Mouse (Mus musculus) spleen, adult 2 months (tissue): Measurements from ENCODE around the gene Irs2. TPM values are rescaled to one million over a fixed set of nuclear protein-coding genes. Genes with fewer than 3 reads are reported as not detected.

Experiments used
- DNase-seq, 2 experiments: peaks; one replicate each; pipeline versions ENCODE4 v3.0.0 to v3.0.0-alpha.2; 2012 to 2021; ENCODE audit warnings: low spot score in 2 of 2, low read depth in 1 of 2
- H3K27ac ChIP-seq: fragments of 200-500 bp; 2 replicates; pipeline ENCODE4 v1.5.1; 2012; ENCODE audit warnings: low read length, inconsistent platforms; ENCODE audit not compliant: insufficient read depth
- H3K27me3 ChIP-seq: fragments of 200-500 bp; 2 replicates; pipeline ENCODE4 v1.6.1; 2012; ENCODE audit warnings: mild to moderate bottlenecking, moderate library complexity, low read length, inconsistent platforms; ENCODE audit not compliant: control insufficient read depth, insufficient read depth
- H3K36me3 ChIP-seq: fragments of 200-500 bp; 2 replicates; pipeline ENCODE4 v1.6.1; 2012; ENCODE audit warnings: mild to moderate bottlenecking, low read length, inconsistent platforms; ENCODE audit not compliant: control insufficient read depth, insufficient read depth
- H3K4me1 ChIP-seq: fragments of 200-500 bp; 2 replicates; pipeline ENCODE4 v1.6.1; 2011; ENCODE audit warnings: inconsistent platforms; ENCODE audit not compliant: control insufficient read depth, insufficient read depth, insufficient read length
- H3K4me3 ChIP-seq: fragments of 200-500 bp; 2 replicates; pipeline ENCODE4 v1.5.1; 2011; ENCODE audit warnings: mild to moderate bottlenecking, inconsistent platforms; ENCODE audit not compliant: insufficient read depth, insufficient read length; ENCODE audit errors: extremely low read depth
- CTCF ChIP-seq: fragments of 200-500 bp; IDR thresholded peaks from 2 replicates; pipeline ENCODE4 v1.5.1; 2011; ENCODE audit warnings: mild to moderate bottlenecking, inconsistent platforms; ENCODE audit not compliant: insufficient read depth, insufficient read length, insufficient replicate concordance; ENCODE audit errors: extremely low read depth
- POLR2A ChIP-seq: fragments of 200-500 bp; IDR thresholded peaks from 2 replicates; pipeline ENCODE4 v1.6.1; 2011; ENCODE audit warnings: low read depth, low read length, inconsistent platforms
- WGBS: fragments of 180-500 bp; shearing (Covaris S2); methylation state at CpG from one replicate; pipeline ENCODE4 v1.1.7; 2018; 5-methylcytosine and 5-hydroxymethylcytosine counted together
- polyA plus RNA-seq: library from polyadenylated mRNA; depleted of rRNA; stranded (reverse); fragments of >200 nt; gene quantifications from 2 replicates; pipeline ENCODE4 v1.2.3, GENCODE M21; 2012

The Irs2 gene
- polyA plus RNA-seq, 1 experiment, result 11.6 TPM

GRCm38 (mm10) chr8:11024871-11025270, 16.6 kb upstream of the Irs2 start:
- H3K27ac ChIP-seq, result no peak overlapping the region
- no peak overlapping the region for H3K4me3 ChIP-seq
- H3K4me1 ChIP-seq, result no peaks in the 10 kb centered on the region
- 45% methylated on average over 3 of the region's 3 CpGs for WGBS
- no peak for DNase-seq
- TF ChIP-seq CTCF, result no peak
- no peak for TF ChIP-seq POLR2A
- H3K36me3 ChIP-seq, result no peaks in the 10 kb centered on the region
- H3K27me3 ChIP-seq, result no peaks in the 10 kb centered on the region

DNA sequence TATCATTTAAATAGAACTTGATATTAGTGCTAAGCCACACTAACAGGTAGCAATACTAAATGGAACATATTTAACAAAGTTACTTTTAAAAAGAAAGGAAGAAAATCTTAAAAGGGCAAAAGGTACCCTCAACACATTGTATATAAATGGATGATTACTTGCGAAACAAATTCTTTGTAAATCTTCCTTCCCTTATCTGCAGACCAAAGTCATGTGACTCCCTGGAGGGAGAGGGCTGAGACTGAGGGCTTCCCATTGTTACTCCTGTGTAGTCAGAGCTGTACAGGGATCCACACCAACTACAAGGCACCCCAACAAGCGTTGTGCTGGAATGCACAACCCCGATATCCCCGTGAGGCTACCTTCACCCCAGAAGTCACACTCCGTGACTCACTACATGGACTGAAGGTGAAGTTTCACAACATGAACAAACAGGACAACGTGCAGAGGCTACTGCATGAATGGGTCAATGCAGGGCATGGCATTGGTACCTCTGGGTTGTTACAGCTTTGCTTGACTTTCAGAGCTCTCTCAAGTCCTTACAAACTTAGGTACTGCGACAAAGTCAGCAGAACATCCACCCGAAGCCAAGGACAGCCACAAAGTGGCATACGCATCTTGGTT, 12.8 kb upstream of the Irs2 start:
- H3K4me3 ChIP-seq, result no peak overlapping the region
- WGBS, result 89% methylated on average over 9 of the region's 9 CpGs
- no peaks in the 10 kb centered on the region for H3K4me1 ChIP-seq
- no peak overlapping the region for H3K27ac ChIP-seq
- TF ChIP-seq POLR2A (no peak), CTCF (no peak)
- H3K27me3 ChIP-seq, result no peaks in the 10 kb centered on the region
- H3K36me3 ChIP-seq, result no peaks in the 10 kb centered on the region
- DNase-seq, result no peak

DNA sequence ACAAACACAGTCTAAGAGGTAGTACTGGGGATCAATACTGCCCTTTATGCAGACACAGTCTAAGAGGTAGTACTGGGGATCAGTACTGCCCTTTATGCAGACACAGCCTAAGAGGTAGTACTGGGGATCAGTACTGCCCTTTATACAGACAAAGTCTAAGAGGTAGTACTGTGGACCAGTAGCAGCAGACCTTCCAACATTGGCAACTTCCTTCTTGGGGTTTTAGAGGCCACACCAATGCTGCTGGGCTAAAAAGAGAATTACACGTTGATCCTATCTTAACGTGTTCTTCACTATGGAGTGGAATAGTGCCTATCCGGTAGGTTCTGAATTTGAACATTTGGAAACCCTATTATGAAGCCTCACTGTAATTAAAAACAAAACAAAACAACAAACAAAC, 7.4 kb upstream of the Irs2 start:
- Histone ChIP-seq H3K27me3 (no peaks in the 10 kb centered on the region), H3K36me3 (no peaks in the 10 kb centered on the region), H3K27ac (no peak overlapping the region), H3K4me1 (no peaks in the 10 kb centered on the region; the same call in 1 of the 2 replicates), H3K4me3 (no peak overlapping the region)
- no peak for DNase-seq
- 40% methylated on average over 3 of the region's 3 CpGs for WGBS
- TF ChIP-seq CTCF (no peak), POLR2A (no peak)

GRCm38 (mm10) chr8:11013258-11013657, 5.0 kb upstream of the Irs2 start:
- Histone ChIP-seq H3K27ac (no peak overlapping the region), H3K36me3 (no peaks in the 10 kb centered on the region), H3K4me1 (no peaks in the 10 kb centered on the region; the same call in 1 of the 2 replicates), H3K4me3 (no peak overlapping the region), H3K27me3 (peaks cover 3% of the 10 kb centered on the region; the same call in 1 of the 2 replicates)
- WGBS, result 2% methylated on average over 6 of the region's 6 CpGs
- peak in 1 of 2 experiments; percentile 67 for DNase-seq
- TF ChIP-seq POLR2A, result no peak
- peak; percentile 68; the same call in 1 of the 2 replicates for TF ChIP-seq CTCF

DNA sequence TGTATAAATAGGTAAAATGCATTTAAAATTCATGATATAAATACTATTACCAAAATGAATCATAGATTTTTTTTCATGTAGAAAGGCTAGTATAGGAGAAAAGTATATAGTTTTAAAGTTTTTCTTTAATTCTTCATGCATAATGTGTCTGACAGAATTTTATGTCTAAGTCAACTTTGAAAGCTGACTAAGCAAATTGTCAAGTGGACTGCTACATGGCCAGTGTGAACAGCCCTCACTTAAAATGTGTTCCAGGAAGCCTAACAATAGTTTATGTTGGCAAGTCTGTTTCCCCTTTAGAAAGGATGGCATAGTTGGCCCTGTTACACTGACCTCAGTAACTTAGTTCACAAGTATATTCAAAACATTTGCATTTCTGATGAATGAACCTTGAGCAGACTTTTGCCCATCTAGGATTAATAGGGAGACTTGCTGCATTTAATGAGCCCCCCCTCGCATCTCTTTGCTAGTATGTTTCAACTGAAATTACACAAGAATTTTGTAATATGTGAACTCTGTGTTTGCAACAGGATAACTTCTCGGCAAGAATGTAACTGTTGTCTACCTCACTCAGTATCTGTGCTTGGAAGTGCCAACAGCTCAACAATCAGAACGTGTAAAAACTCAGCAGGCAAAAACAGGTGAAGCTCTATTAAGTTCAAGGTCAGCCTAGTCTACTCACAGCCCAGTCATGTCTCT, 3.7 kb upstream of the Irs2 start:
- Histone ChIP-seq H3K4me1 (peaks cover under 1% of the 10 kb centered on the region), H3K36me3 (no peaks in the 10 kb centered on the region), H3K27ac (no peak overlapping the region), H3K27me3 (peaks cover 3% of the 10 kb centered on the region; the same call in 1 of the 2 replicates), H3K4me3 (no peak overlapping the region)
- 76% methylated on average over 3 of the region's 3 CpGs for WGBS
- TF ChIP-seq CTCF (no peak), POLR2A (no peak)
- no peak for DNase-seq

DNA sequence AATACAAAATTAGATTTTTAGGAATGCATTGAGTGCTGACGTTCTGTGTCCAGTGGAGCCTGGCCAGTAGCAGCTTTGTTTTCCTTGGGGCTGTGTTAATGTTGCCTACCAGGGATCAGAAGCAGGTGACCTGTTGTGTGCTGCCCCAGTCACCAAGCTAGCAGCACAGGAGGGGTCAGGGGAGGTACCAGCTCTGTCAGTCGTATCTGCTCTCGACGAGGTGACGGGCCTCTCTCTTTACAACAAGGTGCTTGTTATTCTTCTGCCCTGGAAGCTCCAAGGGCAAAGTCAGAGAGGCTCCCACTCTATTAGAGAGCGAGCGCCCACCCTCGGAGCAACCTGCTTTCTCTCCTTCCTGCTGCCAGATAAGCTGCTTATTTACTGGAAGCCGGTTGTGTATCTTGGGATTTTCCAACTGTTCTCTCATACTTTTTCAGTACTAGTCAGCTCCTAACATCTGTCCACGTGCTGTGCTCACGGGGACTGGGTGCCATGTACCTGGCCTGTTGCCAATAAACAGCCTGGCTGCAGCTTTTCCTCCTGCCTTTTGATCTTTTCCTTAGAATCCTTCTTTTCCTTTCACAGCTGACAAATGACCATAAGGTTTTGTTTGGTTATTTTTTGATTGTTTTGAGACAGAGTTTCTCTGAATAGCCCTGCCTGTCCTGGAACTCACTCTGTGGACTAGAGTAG, 2.8 kb upstream of the Irs2 start:
- peaks cover 2% of the 10 kb centered on the region; the same call in 1 of the 2 replicates for H3K36me3 ChIP-seq
- no peak overlapping the region for H3K27ac ChIP-seq
- no peak for DNase-seq
- TF ChIP-seq POLR2A, result no peak
- no peak for TF ChIP-seq CTCF
- H3K27me3 ChIP-seq, result peaks cover 3% of the 10 kb centered on the region; the same call in 1 of the 2 replicates
- WGBS, result 68% methylated on average over 11 of the region's 11 CpGs
- H3K4me3 ChIP-seq, result no peak overlapping the region
- peaks cover 8% of the 10 kb centered on the region for H3K4me1 ChIP-seq
